Mouse (Mus musculus): ENCODE measurements around the gene Prickle2. TPM values are rescaled to one million over a fixed set of nuclear protein-coding genes. Genes with fewer than 3 reads are reported as not detected.

Prickle2 gene
- polyA plus RNA-seq, 1 experiment from 2014 or later: 7.4 TPM

GRCm38 (mm10) chr6:92549246-92549645 is 156.7 kb downstream of the Prickle2 start:
- H3K27ac ChIP-seq (ENCODE audit: low read depth, low read length): no peak overlapping the region
- no peak overlapping the region for H3K4me2 ChIP-seq (replicated peaks; ENCODE audit: low read depth, low read length)
- no peak overlapping the region for H3K9ac ChIP-seq (ENCODE audit: low read depth, low read length)
- no peaks in the 10 kb centered on the region for H3K9me3 ChIP-seq (ENCODE audit: control insufficient read depth, low read length)
- H3K4me1 ChIP-seq (ENCODE audit: control insufficient read depth, insufficient read depth, low read length): no peaks in the 10 kb centered on the region
- no peaks in the 10 kb centered on the region for H3K27me3 ChIP-seq (ENCODE audit: control insufficient read depth, insufficient read depth, low read length)
- no peak overlapping the region for H3K4me3 ChIP-seq (ENCODE audit: low read length)
- ATAC-seq (ENCODE audit: low FRiP score, low TSS enrichment): no peak
- H3K36me3 ChIP-seq (ENCODE audit: control insufficient read depth, insufficient read depth, low read length): no peaks in the 10 kb centered on the region
- WGBS: 80% methylated on average over 8 of the region's 8 CpGs

- Histone ChIP-seq H3K27me3 (ENCODE audit: control insufficient read depth, insufficient read depth, low read length) (no peaks in the 10 kb centered on the region), H3K9me3 (ENCODE audit: control insufficient read depth, low read length) (no peaks in the 10 kb centered on the region), H3K4me2 (replicated peaks; ENCODE audit: low read depth, low read length) (no peak overlapping the region), H3K36me3 (ENCODE audit: control insufficient read depth, insufficient read depth, low read length) (no peaks in the 10 kb centered on the region), H3K9ac (ENCODE audit: low read depth, low read length) (no peak overlapping the region), H3K4me3 (ENCODE audit: low read length) (no peak overlapping the region), H3K4me1 (ENCODE audit: control insufficient read depth, insufficient read depth, low read length) (no peaks in the 10 kb centered on the region), H3K27ac (ENCODE audit: low read depth, low read length) (no peak overlapping the region)
- WGBS: 85% methylated on average over 2 of the region's 2 CpGs
- ATAC-seq (ENCODE audit: low FRiP score, low TSS enrichment): no peak
Observed at GRCm38 (mm10) chr6:92545204-92545603, 160.8 kb downstream of the Prickle2 start.

GRCm38 (mm10) chr6:92543825-92544224 is 162.1 kb downstream of the Prickle2 start:
- H3K9me3 ChIP-seq (ENCODE audit: control insufficient read depth, low read length): no peaks in the 10 kb centered on the region
- no peaks in the 10 kb centered on the region for H3K27me3 ChIP-seq (ENCODE audit: control insufficient read depth, insufficient read depth, low read length)
- 93% methylated on average over 4 of the region's 4 CpGs for WGBS
- no peaks in the 10 kb centered on the region for H3K4me1 ChIP-seq (ENCODE audit: control insufficient read depth, insufficient read depth, low read length)
- no peaks in the 10 kb centered on the region for H3K36me3 ChIP-seq (ENCODE audit: control insufficient read depth, insufficient read depth, low read length)
- H3K4me3 ChIP-seq (ENCODE audit: low read length): no peak overlapping the region
- H3K4me2 ChIP-seq (replicated peaks; ENCODE audit: low read depth, low read length): no peak overlapping the region
- ATAC-seq (ENCODE audit: low FRiP score, low TSS enrichment): no peak
- H3K27ac ChIP-seq (ENCODE audit: low read depth, low read length): no peak overlapping the region
- no peak overlapping the region for H3K9ac ChIP-seq (ENCODE audit: low read depth, low read length)

- no peaks in the 10 kb centered on the region for H3K27me3 ChIP-seq (ENCODE audit: control insufficient read depth, insufficient read depth, low read length)
- H3K4me2 ChIP-seq (replicated peaks; ENCODE audit: low read depth, low read length): no peak overlapping the region
- no peaks in the 10 kb centered on the region for H3K4me1 ChIP-seq (ENCODE audit: control insufficient read depth, insufficient read depth, low read length)
- H3K4me3 ChIP-seq (ENCODE audit: low read length): no peak overlapping the region
- WGBS: 37% methylated on average over 5 of the region's 5 CpGs
- no peaks in the 10 kb centered on the region for H3K9me3 ChIP-seq (ENCODE audit: control insufficient read depth, low read length)
- no peak overlapping the region for H3K9ac ChIP-seq (ENCODE audit: low read depth, low read length)
- H3K36me3 ChIP-seq (ENCODE audit: control insufficient read depth, insufficient read depth, low read length): no peaks in the 10 kb centered on the region
- peak; percentile 49; the same call in 1 of the 2 replicates for ATAC-seq (ENCODE audit: low FRiP score, low TSS enrichment)
- no peak overlapping the region for H3K27ac ChIP-seq (ENCODE audit: low read depth, low read length)
Observed at GRCm38 (mm10) chr6:92542402-92543101, 163.4 kb downstream of the Prickle2 start.

- ATAC-seq (ENCODE audit: low FRiP score, low TSS enrichment): peak; percentile 89
- H3K4me3 ChIP-seq (ENCODE audit: low read length): peak overlapping the region; percentile 54
- no peaks in the 10 kb centered on the region for H3K27me3 ChIP-seq (ENCODE audit: control insufficient read depth, insufficient read depth, low read length)
- peak overlapping the region; percentile 60 for H3K4me2 ChIP-seq (replicated peaks; ENCODE audit: low read depth, low read length)
- peak overlapping the region; percentile 66 for H3K9ac ChIP-seq (ENCODE audit: low read depth, low read length)
- H3K4me1 ChIP-seq (ENCODE audit: control insufficient read depth, insufficient read depth, low read length): peaks cover 6% of the 10 kb centered on the region
- H3K9me3 ChIP-seq (ENCODE audit: control insufficient read depth, low read length): no peaks in the 10 kb centered on the region
- 9% methylated on average over 11 of the region's 11 CpGs for WGBS
- H3K27ac ChIP-seq (ENCODE audit: low read depth, low read length): peak overlapping the region; percentile 62; the same call in 1 of the 2 replicates
- H3K36me3 ChIP-seq (ENCODE audit: control insufficient read depth, insufficient read depth, low read length): no peaks in the 10 kb centered on the region
Observed at GRCm38 (mm10) chr6:92534226-92535031, 171.5 kb downstream of the Prickle2 start.

GRCm38 (mm10) chr6:92533306-92534063 is 172.5 kb downstream of the Prickle2 start:
- Histone ChIP-seq H3K4me1 (ENCODE audit: control insufficient read depth, insufficient read depth, low read length) (peaks cover 6% of the 10 kb centered on the region), H3K36me3 (ENCODE audit: control insufficient read depth, insufficient read depth, low read length) (no peaks in the 10 kb centered on the region), H3K4me2 (replicated peaks; ENCODE audit: low read depth, low read length) (peak overlapping the region; percentile 60), H3K27me3 (ENCODE audit: control insufficient read depth, insufficient read depth, low read length) (no peaks in the 10 kb centered on the region), H3K9me3 (ENCODE audit: control insufficient read depth, low read length) (no peaks in the 10 kb centered on the region), H3K27ac (ENCODE audit: low read depth, low read length) (peak overlapping the region; percentile 21; the same call in 1 of the 2 replicates), H3K4me3 (ENCODE audit: low read length) (peak overlapping the region; percentile 54), H3K9ac (ENCODE audit: low read depth, low read length) (peak overlapping the region; percentile 66; the same call in 1 of the 2 replicates)
- WGBS: 46% methylated on average over 8 of the region's 8 CpGs
- ATAC-seq (ENCODE audit: low FRiP score, low TSS enrichment): no peak

GRCm38 (mm10) chr6:92532896-92533295 is 173.1 kb downstream of the Prickle2 start:
- no peak for ATAC-seq (ENCODE audit: low FRiP score, low TSS enrichment)
- Histone ChIP-seq H3K27ac (ENCODE audit: low read depth, low read length) (peak overlapping the region; percentile 21; the same call in 1 of the 2 replicates), H3K4me3 (ENCODE audit: low read length) (peak overlapping the region; percentile 54), H3K27me3 (ENCODE audit: control insufficient read depth, insufficient read depth, low read length) (no peaks in the 10 kb centered on the region), H3K4me2 (replicated peaks; ENCODE audit: low read depth, low read length) (peak overlapping the region; percentile 60), H3K4me1 (ENCODE audit: control insufficient read depth, insufficient read depth, low read length) (peaks cover 6% of the 10 kb centered on the region), H3K9ac (ENCODE audit: low read depth, low read length) (peak overlapping the region; percentile 8; the same call in 1 of the 2 replicates), H3K36me3 (ENCODE audit: control insufficient read depth, insufficient read depth, low read length) (no peaks in the 10 kb centered on the region), H3K9me3 (ENCODE audit: control insufficient read depth, low read length) (no peaks in the 10 kb centered on the region)
- 8% methylated on average over 3 of the region's 3 CpGs for WGBS

GRCm38 (mm10) chr6:92532331-92532730 is 173.6 kb downstream of the Prickle2 start:
- Histone ChIP-seq H3K36me3 (ENCODE audit: control insufficient read depth, insufficient read depth, low read length) (no peaks in the 10 kb centered on the region), H3K27ac (ENCODE audit: low read depth, low read length) (no peak overlapping the region), H3K9me3 (ENCODE audit: control insufficient read depth, low read length) (no peaks in the 10 kb centered on the region), H3K9ac (ENCODE audit: low read depth, low read length) (peak overlapping the region; percentile 8; the same call in 1 of the 2 replicates), H3K4me3 (ENCODE audit: low read length) (peak overlapping the region; percentile 54; the same call in 1 of the 2 replicates), H3K4me1 (ENCODE audit: control insufficient read depth, insufficient read depth, low read length) (peaks cover 6% of the 10 kb centered on the region), H3K27me3 (ENCODE audit: control insufficient read depth, insufficient read depth, low read length) (no peaks in the 10 kb centered on the region), H3K4me2 (replicated peaks; ENCODE audit: low read depth, low read length) (peak overlapping the region; percentile 60; the same call in 1 of the 2 replicates)
- 54% methylated on average over 6 of the region's 6 CpGs for WGBS
- ATAC-seq (ENCODE audit: low FRiP score, low TSS enrichment): no peak

Measured in kidney, embryonic 14.5 days (tissue).